Mouse (Mus musculus): Measurements from ENCODE around the gene Olfr883.

Olfr883 gene

DNA sequence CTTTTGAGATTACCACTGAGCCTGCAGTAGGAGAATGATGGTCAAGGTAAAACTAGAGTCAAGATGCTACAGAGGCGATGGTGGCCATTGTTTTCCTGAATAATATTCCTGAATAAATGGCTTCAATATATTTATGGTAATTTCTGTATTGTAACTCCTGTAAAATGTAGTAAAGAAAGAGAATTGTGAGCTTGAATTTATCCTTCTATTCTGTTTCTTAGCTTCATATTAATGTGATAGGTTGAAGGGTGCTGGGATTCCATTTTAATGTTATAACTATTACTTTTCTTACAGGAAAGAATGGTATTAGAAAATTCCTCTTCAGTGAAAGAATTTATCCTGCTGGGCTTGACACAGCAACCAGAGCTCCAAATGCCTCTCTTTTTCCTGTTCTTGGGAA is at the start of gene Olfr883:
Olfr883 (plus strand) TSS at position 301 of the 400 bp plus-strand sequence.
- DNase-seq = no peak

DNA sequence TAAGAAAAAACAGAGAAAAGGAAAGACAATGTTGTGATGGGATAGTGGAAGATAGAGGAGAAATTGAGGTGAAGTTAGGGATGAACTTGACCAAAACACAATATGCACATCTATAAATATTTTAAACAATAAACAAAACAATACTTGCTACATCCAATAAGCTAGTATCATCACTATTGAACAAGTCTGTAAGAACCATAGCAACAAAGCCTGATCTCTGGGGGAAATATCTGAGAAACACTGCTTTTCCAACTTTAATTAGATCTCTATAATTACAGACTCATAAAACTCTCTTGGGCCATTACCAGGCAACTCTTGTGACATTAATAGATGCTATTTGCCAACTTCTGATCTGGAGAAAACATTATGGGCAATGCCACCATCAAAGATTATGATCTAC is 34.1 kb upstream of the Olfr883 start, which contains the start of gene Olfr881:
Olfr881 (plus strand) TSS at position 301 of the 400 bp plus-strand sequence.
- DNase-seq = no peak

DNA sequence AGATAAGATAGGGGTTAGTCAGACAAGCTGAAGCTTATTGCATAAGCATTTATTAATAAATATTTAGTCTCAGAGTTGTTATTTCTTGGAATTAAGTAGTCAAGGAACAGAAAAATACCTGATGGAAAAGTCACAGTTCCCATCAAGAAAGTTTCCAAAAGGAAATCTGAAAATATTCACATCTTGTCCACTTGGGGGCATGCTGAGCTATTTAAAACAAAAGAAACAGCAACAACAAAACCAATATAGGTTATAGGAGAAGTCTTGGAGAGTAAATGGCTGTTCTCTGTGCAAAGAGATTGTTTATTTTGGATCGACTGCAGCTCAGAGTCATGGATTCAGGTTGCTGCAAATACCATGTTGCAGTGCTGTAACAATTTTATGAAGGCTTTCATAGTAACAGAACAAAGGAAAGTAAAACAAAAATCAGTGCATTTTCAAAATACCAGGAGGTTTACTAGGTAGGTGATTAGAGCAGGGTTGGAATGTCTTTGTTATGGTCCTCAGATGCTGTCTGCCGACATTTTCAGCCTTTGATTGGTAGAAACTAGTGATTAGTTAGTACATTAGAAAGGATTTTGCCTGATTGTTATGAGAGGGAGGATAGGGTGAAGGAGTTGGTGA is 26.9 kb upstream of the Olfr883 start:
- DNase-seq = no peak

DNA sequence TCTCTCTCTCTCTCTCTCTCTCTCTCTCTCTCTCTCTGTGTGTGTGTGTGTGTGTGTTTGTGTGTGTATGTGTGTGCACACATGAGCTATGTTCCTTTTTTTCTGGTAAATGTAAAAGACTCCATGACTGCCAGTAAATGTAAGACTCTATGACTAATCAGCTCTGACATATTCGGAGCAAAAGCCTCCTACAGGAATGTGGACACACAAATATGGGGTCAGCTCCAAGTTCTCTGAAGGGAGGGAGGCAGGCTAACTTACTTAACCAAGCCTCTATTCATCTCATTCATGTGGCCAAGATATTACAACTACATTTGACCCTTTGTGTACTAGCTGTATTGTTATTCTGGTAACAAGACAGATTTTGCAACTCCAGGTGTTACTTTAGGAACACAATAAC is 25.6 kb upstream of the Olfr883 start:
- no peak for DNase-seq

DNA sequence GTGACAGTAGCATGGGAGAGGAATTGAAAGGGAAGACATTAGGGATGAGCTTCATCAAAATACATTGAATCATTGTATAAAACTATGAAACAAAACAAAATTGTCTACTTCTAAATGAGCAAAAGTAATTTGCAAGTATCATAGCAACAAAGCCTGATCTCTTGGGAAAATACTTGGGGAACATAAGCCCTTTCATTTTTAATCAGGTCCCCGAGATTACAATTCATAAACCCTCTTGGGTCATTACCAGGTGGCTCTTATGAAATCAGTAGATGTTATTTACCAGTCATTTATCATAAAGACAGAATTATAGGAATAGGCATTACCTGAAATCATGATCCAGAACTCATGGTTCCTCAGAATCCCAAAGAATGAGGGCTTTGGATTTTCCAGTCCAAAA is 20.6 kb downstream of the Olfr883 start, which contains the start of gene Olfr884:
Olfr884 (plus strand) TSS at position 301 of the 400 bp plus-strand sequence.
- no peak for DNase-seq

DNA sequence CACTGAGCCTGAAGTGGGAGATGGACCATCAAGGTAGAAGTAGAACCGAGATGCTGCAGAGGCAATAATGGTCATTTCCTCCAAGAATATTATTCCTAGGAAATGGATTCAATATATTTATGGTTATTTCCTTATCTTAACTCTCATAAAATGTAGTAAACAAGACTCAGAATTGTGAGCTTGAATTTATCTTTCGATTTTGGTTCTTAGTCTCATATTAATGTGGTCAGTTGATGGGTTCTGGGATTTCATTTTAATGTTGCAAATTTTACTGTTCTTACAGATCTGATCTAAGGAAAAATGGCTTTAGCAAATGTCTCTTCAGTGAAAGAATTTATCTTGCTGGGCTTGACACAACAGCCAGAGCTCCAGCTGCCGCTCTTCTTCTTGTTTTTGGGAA is 35.4 kb downstream of the Olfr883 start, which contains the start of gene Olfr885:
Olfr885 (plus strand) TSS at position 301 of the 400 bp plus-strand sequence.
- DNase-seq = no peak
